Mouse (Mus musculus) forebrain, postnatal 0 days (tissue): ENCODE measurements around the gene Usp13. TPM values are rescaled to one million over a fixed set of nuclear protein-coding genes. Genes with fewer than 3 reads are reported as not detected.

Source experiments
- ATAC-seq: fragments of 200-750 bp; cut with Nextera tagmentation; 2 replicates; pipeline ENCODE4 v1.8.0; 2017; ENCODE audit warnings: mild to moderate bottlenecking, moderate library complexity
- DNase-seq: peaks from one replicate; pipeline ENCODE4 v3.0.0-alpha.2; 2015
- H3K27ac ChIP-seq: fragments of 300-500 bp; sonication (generic); 2 replicates; pipeline ENCODE4 v1.5.1; 2014; ENCODE audit warnings: low read depth, mild to moderate bottlenecking, antibody characterized with exemption, low read length, moderate library complexity, mixed read lengths
- H3K27me3 ChIP-seq: fragments of 300-500 bp; sonication (generic); 2 replicates; pipeline ENCODE4 v1.6.1; 2014; ENCODE audit warnings: mild to moderate bottlenecking, low read length, mixed read lengths; ENCODE audit not compliant: insufficient read depth
- H3K36me3 ChIP-seq: fragments of 300-500 bp; sonication (generic); 2 replicates; pipeline ENCODE4 v1.6.1; 2014; ENCODE audit warnings: mild to moderate bottlenecking, moderate library complexity; ENCODE audit not compliant: insufficient read depth
- H3K4me1 ChIP-seq: fragments of 300-500 bp; sonication (generic); 2 replicates; pipeline ENCODE4 v1.6.1; 2014; ENCODE audit warnings: antibody characterized with exemption; ENCODE audit not compliant: insufficient read depth
- H3K4me2 ChIP-seq: fragments of 300-500 bp; sonication (generic); 2 replicates; pipeline ENCODE4 v1.6.1; 2014; ENCODE audit warnings: low read depth, mild to moderate bottlenecking, moderate library complexity
- H3K4me3 ChIP-seq: fragments of 300-500 bp; sonication (generic); 2 replicates; pipeline ENCODE4 v1.5.1; 2014; ENCODE audit warnings: low read depth, low read length, mixed read lengths
- H3K9ac ChIP-seq: fragments of 300-500 bp; sonication (generic); 2 replicates; pipeline ENCODE4 v1.6.1; 2014; ENCODE audit warnings: mild to moderate bottlenecking
- H3K9me3 ChIP-seq: fragments of 300-500 bp; sonication (generic); 2 replicates; pipeline ENCODE4 v1.6.1; 2016; ENCODE audit warnings: low read length
- CTCF ChIP-seq: sonication (generic); IDR thresholded peaks from 2 replicates; pipeline ENCODE4 v1.5.1; 2016; ENCODE audit warnings: antibody characterized with exemption, control low read depth, low read depth
- WGBS: fragments of 180-500 bp; shearing (Covaris S2); extraction: QIAGEN DNeasy Blood & Tissue Kit; methylation state at CpG from one replicate; pipeline ENCODE4 v1.1.7; 2014; 5-methylcytosine and 5-hydroxymethylcytosine counted together
- polyA plus RNA-seq: library from polyadenylated mRNA; unstranded; fragments of >200 nt; fragmentation: Nextera tagmentation; extraction: Ambion mirVana; gene quantifications from 2 replicates; pipeline ENCODE4 v1.2.1, GENCODE M21; 2015
- total RNA-seq: library from RNA; depleted of rRNA; stranded (reverse); fragments of >200 nt; gene quantifications from 2 replicates; pipeline ENCODE4 v1.2.3, GENCODE M21; 2014

Gene Usp13
- total and polyA plus RNA-seq, 2 experiments from 2014 or later: 8.4 to 11.9 TPM

- no peak for DNase-seq
- 63% methylated on average over 3 of the region's 3 CpGs for WGBS
- TF ChIP-seq CTCF: no peak
Measured at GRCm38 (mm10) chr3:32825964-32826479, 8.7 kb downstream of the Usp13 start.

GRCm38 (mm10) chr3:32826701-32827100 is 9.4 kb downstream of the Usp13 start:
- ATAC-seq (peak; percentile 80), DNase-seq (peak; percentile 43)
- no peak for TF ChIP-seq CTCF
- Histone ChIP-seq H3K27me3 (no peaks in the 10 kb centered on the region), H3K9ac (no peak overlapping the region), H3K9me3 (no peaks in the 10 kb centered on the region), H3K27ac (no peak overlapping the region), H3K4me1 (no peaks in the 10 kb centered on the region), H3K4me3 (no peak overlapping the region), H3K36me3 (no peaks in the 10 kb centered on the region), H3K4me2 (no peak overlapping the region)
- WGBS: 34% methylated on average over 6 of the region's 6 CpGs

More at GRCm38 (mm10) chr3:32825964-32826479, 8.7 kb downstream of the Usp13 start:
- Histone ChIP-seq H3K27ac (no peak overlapping the region), H3K9me3 (no peaks in the 10 kb centered on the region), H3K36me3 (no peaks in the 10 kb centered on the region), H3K9ac (no peak overlapping the region), H3K27me3 (no peaks in the 10 kb centered on the region), H3K4me3 (no peak overlapping the region), H3K4me1 (no peaks in the 10 kb centered on the region), H3K4me2 (no peak overlapping the region)
- no peak for ATAC-seq

- H3K27ac ChIP-seq: no peak overlapping the region
- DNase-seq: no peak
- H3K9ac ChIP-seq: no peak overlapping the region
- H3K4me1 ChIP-seq: no peaks in the 10 kb centered on the region
- H3K4me3 ChIP-seq: no peak overlapping the region
- peaks cover 8% of the 10 kb centered on the region; the same call in 1 of the 2 replicates for H3K36me3 ChIP-seq
- no peak overlapping the region for H3K4me2 ChIP-seq
- no peak for TF ChIP-seq CTCF
- H3K27me3 ChIP-seq: no peaks in the 10 kb centered on the region
- H3K9me3 ChIP-seq: no peaks in the 10 kb centered on the region
- ATAC-seq: no peak
- whole genome bisulfite sequencing: 31% methylated on average over 2 of the region's 2 CpGs
Measured at GRCm38 (mm10) chr3:32833871-32834270, 16.5 kb downstream of the Usp13 start.

- Histone ChIP-seq H3K27me3 (no peaks in the 10 kb centered on the region), H3K9ac (no peak overlapping the region), H3K4me2 (no peak overlapping the region), H3K36me3 (peaks cover 11% of the 10 kb centered on the region; the same call in 1 of the 2 replicates), H3K9me3 (no peaks in the 10 kb centered on the region), H3K27ac (no peak overlapping the region), H3K4me1 (no peaks in the 10 kb centered on the region), H3K4me3 (no peak overlapping the region)
- WGBS: 94% methylated on average over 7 of the region's 7 CpGs
- DNase-seq (no peak), ATAC-seq (no peak)
- TF ChIP-seq CTCF: no peak
Measured at GRCm38 (mm10) chr3:32837847-32838246, 20.5 kb downstream of the Usp13 start.

- Histone ChIP-seq H3K27ac (no peak overlapping the region), H3K4me2 (no peak overlapping the region), H3K27me3 (no peaks in the 10 kb centered on the region), H3K9ac (no peak overlapping the region), H3K36me3 (no peaks in the 10 kb centered on the region), H3K9me3 (no peaks in the 10 kb centered on the region), H3K4me3 (no peak overlapping the region), H3K4me1 (no peaks in the 10 kb centered on the region)
- DNase-seq (no peak), ATAC-seq (no peak)
- no peak for TF ChIP-seq CTCF
- 93% methylated on average over 16 of the region's 16 CpGs for WGBS
Measured at GRCm38 (mm10) chr3:32856362-32857107, 39.2 kb downstream of the Usp13 start.

- 98% methylated on average over 3 of the region's 3 CpGs for WGBS
- H3K4me2 ChIP-seq: no peak overlapping the region
- H3K4me3 ChIP-seq: no peak overlapping the region
- ATAC-seq (no peak), DNase-seq (no peak)
- H3K36me3 ChIP-seq: 0 out of 2 replicates have a peak, but pooled peaks cover 6% of the 10 kb centered on the region
- no peak for TF ChIP-seq CTCF
- H3K27me3 ChIP-seq: no peaks in the 10 kb centered on the region
- no peaks in the 10 kb centered on the region for H3K4me1 ChIP-seq
- no peak overlapping the region for H3K9ac ChIP-seq
- H3K9me3 ChIP-seq: no peaks in the 10 kb centered on the region
- no peak overlapping the region for H3K27ac ChIP-seq
Measured at GRCm38 (mm10) chr3:32871081-32871480, 53.7 kb downstream of the Usp13 start.

- no peak for ATAC-seq
- no peak for TF ChIP-seq CTCF
- Histone ChIP-seq H3K9me3 (no peaks in the 10 kb centered on the region), H3K27me3 (no peaks in the 10 kb centered on the region), H3K4me3 (no peak overlapping the region), H3K4me2 (no peak overlapping the region), H3K9ac (no peak overlapping the region), H3K27ac (no peak overlapping the region), H3K36me3 (no peaks in the 10 kb centered on the region; the same call in 1 of the 2 replicates), H3K4me1 (no peaks in the 10 kb centered on the region)
- WGBS: 95% methylated on average over 8 of the region's 8 CpGs
- DNase-seq: no peak
Measured at GRCm38 (mm10) chr3:32886386-32886785, 69.0 kb downstream of the Usp13 start.
